Mouse (Mus musculus) megakaryocyte, embryonic 14.5 days (primary cell): ENCODE results near the gene Atg101.

Source experiments
- FLI1 ChIP-seq: IDR thresholded peaks from 2 replicates; pipeline ENCODE4 v1.6.1; 2012; ENCODE audit warnings: low read length, inconsistent platforms, mixed read lengths
- GATA1 ChIP-seq: IDR thresholded peaks from 3 replicates; pipeline ENCODE4 v1.6.1; 2012; ENCODE audit warnings: mixed read lengths, low read length, inconsistent platforms, borderline replicate concordance

- TF ChIP-seq GATA1 (no peak), FLI1 (no peak)
Measured at GRCm38 (mm10) chr15:101259922-101260321, 24.1 kb upstream of the Atg101 start.
